Mouse (Mus musculus): ENCODE measurements around the gene Elavl4. TPM values are rescaled to one million over a fixed set of nuclear protein-coding genes. Genes with fewer than 3 reads are reported as not detected.
A peak's percentile ranks its signal among the peaks of the same experiment; 100 is the strongest.

The Elavl4 gene
- 47.6 and 59.6 TPM in 2 replicates for polyA plus RNA-seq (2016; fragmentation: Nextera tagmentation; extraction: Ambion mirVana)

GRCm38 (mm10) chr4:110351178-110352000 is at the start of gene Elavl4:
Gene Elavl4, minus strand, starts transcription at chr4:110351909.
- Histone ChIP-seq H3K9me3 (no peaks in the 10 kb centered on the region), H3K27ac (peak within 1 kb of the TSS; percentile 98), H3K4me1 (peaks cover 24% of the 10 kb centered on the region), H3K4me3 (peak within 1 kb of the TSS; percentile 80), H3K27me3 (ENCODE audit: poor library complexity, severe bottlenecking) (no peaks in the 10 kb centered on the region), H3K36me3 (replicated peaks) (no peaks in the 10 kb centered on the region)
- peak; percentile 90 for DNase-seq (ENCODE audit: extremely low spot score, low spot score)
- under 1% methylated on average over 75 of the region's 75 CpGs for WGBS

GRCm38 (mm10) chr4:110397618-110398045 is 45.9 kb upstream of the Elavl4 start, which contains the start of gene Agbl4:
Gene Agbl4, plus strand, starts transcription at chr4:110397661.
- WGBS: under 1% methylated on average over 27 of the region's 27 CpGs
- Histone ChIP-seq H3K27ac (peak within 1 kb of the TSS; percentile 73), H3K27me3 (ENCODE audit: poor library complexity, severe bottlenecking) (no peaks in the 10 kb centered on the region), H3K4me1 (peaks cover 22% of the 10 kb centered on the region), H3K36me3 (replicated peaks) (no peaks in the 10 kb centered on the region), H3K9me3 (no peaks in the 10 kb centered on the region), H3K4me3 (peak within 1 kb of the TSS; percentile 63)
- peak; percentile 81 for DNase-seq (ENCODE audit: extremely low spot score, low spot score)

- Histone ChIP-seq H3K9me3 (no peaks in the 10 kb centered on the region), H3K4me3 (no peak overlapping the region), H3K27me3 (ENCODE audit: poor library complexity, severe bottlenecking) (no peaks in the 10 kb centered on the region), H3K27ac (no peak overlapping the region), H3K4me1 (peaks cover 22% of the 10 kb centered on the region), H3K36me3 (replicated peaks) (no peaks in the 10 kb centered on the region)
- no peak for DNase-seq (ENCODE audit: extremely low spot score, low spot score)
- 84% methylated on average over 5 of the region's 5 CpGs for WGBS
These were observed 44.5 kb upstream of the Elavl4 start for GRCm38 (mm10) chr4:110396221-110396620.

- Histone ChIP-seq H3K4me1 (peaks cover 4% of the 10 kb centered on the region; the same call in 1 of the 2 replicates), H3K27ac (no peak overlapping the region), H3K9me3 (no peaks in the 10 kb centered on the region), H3K36me3 (replicated peaks) (no peaks in the 10 kb centered on the region), H3K4me3 (no peak overlapping the region), H3K27me3 (ENCODE audit: poor library complexity, severe bottlenecking) (no peaks in the 10 kb centered on the region)
- DNase-seq (ENCODE audit: extremely low spot score, low spot score): no peak
- WGBS: 80% methylated on average over 2 of the region's 2 CpGs
These were observed 8.9 kb upstream of the Elavl4 start for GRCm38 (mm10) chr4:110360568-110360967.

GRCm38 (mm10) chr4:110352001-110352369 is 276 bp upstream of the Elavl4 start:
- Histone ChIP-seq H3K4me1 (peaks cover 24% of the 10 kb centered on the region), H3K36me3 (replicated peaks) (no peaks in the 10 kb centered on the region), H3K4me3 (peak overlapping the region; percentile 80), H3K27me3 (ENCODE audit: poor library complexity, severe bottlenecking) (no peaks in the 10 kb centered on the region), H3K27ac (peak overlapping the region; percentile 98), H3K9me3 (no peaks in the 10 kb centered on the region)
- DNase-seq (ENCODE audit: extremely low spot score, low spot score): no peak
- WGBS: 8% methylated on average over 5 of the region's 5 CpGs

GRCm38 (mm10) chr4:110350856-110351177 is 892 bp downstream of the Elavl4 start:
- no peaks in the 10 kb centered on the region for H3K9me3 ChIP-seq
- no peak for DNase-seq (ENCODE audit: extremely low spot score, low spot score)
- H3K4me3 ChIP-seq: peak overlapping the region; percentile 80
- no peaks in the 10 kb centered on the region for H3K27me3 ChIP-seq (ENCODE audit: poor library complexity, severe bottlenecking)
- H3K27ac ChIP-seq: peak overlapping the region; percentile 98
- H3K4me1 ChIP-seq: peaks cover 21% of the 10 kb centered on the region
- 7% methylated on average over 6 of the region's 6 CpGs for WGBS
- no peaks in the 10 kb centered on the region for H3K36me3 ChIP-seq (replicated peaks)

GRCm38 (mm10) chr4:110323912-110324311 is 27.8 kb downstream of the Elavl4 start:
- no peaks in the 10 kb centered on the region for H3K36me3 ChIP-seq (replicated peaks)
- H3K27me3 ChIP-seq (ENCODE audit: poor library complexity, severe bottlenecking): no peaks in the 10 kb centered on the region
- 50% methylated on average over 3 of the region's 3 CpGs for WGBS
- H3K4me1 ChIP-seq: no peaks in the 10 kb centered on the region
- DNase-seq (ENCODE audit: extremely low spot score, low spot score): no peak
- no peak overlapping the region for H3K4me3 ChIP-seq
- H3K9me3 ChIP-seq: no peaks in the 10 kb centered on the region
- H3K27ac ChIP-seq: no peak overlapping the region

- WGBS: 6% methylated on average over 1 of the region's 1 CpGs
- Histone ChIP-seq H3K27ac (no peak overlapping the region), H3K4me1 (peaks cover 10% of the 10 kb centered on the region), H3K9me3 (no peaks in the 10 kb centered on the region), H3K4me3 (no peak overlapping the region), H3K27me3 (ENCODE audit: poor library complexity, severe bottlenecking) (no peaks in the 10 kb centered on the region), H3K36me3 (replicated peaks) (no peaks in the 10 kb centered on the region)
- DNase-seq (ENCODE audit: extremely low spot score, low spot score): no peak
These were observed 39.6 kb downstream of the Elavl4 start for GRCm38 (mm10) chr4:110312126-110312525.

- Histone ChIP-seq H3K4me1 (peaks cover 5% of the 10 kb centered on the region), H3K9me3 (no peaks in the 10 kb centered on the region), H3K36me3 (replicated peaks) (no peaks in the 10 kb centered on the region), H3K27ac (no peak overlapping the region), H3K4me3 (no peak overlapping the region), H3K27me3 (ENCODE audit: poor library complexity, severe bottlenecking) (no peaks in the 10 kb centered on the region)
- DNase-seq (ENCODE audit: extremely low spot score, low spot score): no peak
- 72% methylated on average over 5 of the region's 5 CpGs for WGBS
These were observed 44.7 kb downstream of the Elavl4 start for GRCm38 (mm10) chr4:110306972-110307371.

GRCm38 (mm10) chr4:110306559-110306958 is 45.1 kb downstream of the Elavl4 start:
- no peak for DNase-seq (ENCODE audit: extremely low spot score, low spot score)
- Histone ChIP-seq H3K9me3 (no peaks in the 10 kb centered on the region), H3K4me3 (no peak overlapping the region), H3K36me3 (replicated peaks) (no peaks in the 10 kb centered on the region), H3K27me3 (ENCODE audit: poor library complexity, severe bottlenecking) (no peaks in the 10 kb centered on the region), H3K27ac (no peak overlapping the region), H3K4me1 (0 out of 2 replicates have a peak, but pooled peaks cover under 1% of the 10 kb centered on the region)
- 91% methylated on average over 11 of the region's 11 CpGs for WGBS

GRCm38 (mm10) chr4:110295793-110296192 is 55.9 kb downstream of the Elavl4 start:
- no peaks in the 10 kb centered on the region for H3K9me3 ChIP-seq
- H3K4me3 ChIP-seq: no peak overlapping the region
- H3K36me3 ChIP-seq (replicated peaks): no peaks in the 10 kb centered on the region
- 82% methylated on average over 3 of the region's 3 CpGs for WGBS
- no peaks in the 10 kb centered on the region for H3K27me3 ChIP-seq (ENCODE audit: poor library complexity, severe bottlenecking)
- peaks cover 19% of the 10 kb centered on the region for H3K4me1 ChIP-seq
- no peak for DNase-seq (ENCODE audit: extremely low spot score, low spot score)
- no peak overlapping the region for H3K27ac ChIP-seq

- Histone ChIP-seq H3K4me1 (peaks cover 43% of the 10 kb centered on the region), H3K27me3 (ENCODE audit: poor library complexity, severe bottlenecking) (no peaks in the 10 kb centered on the region), H3K9me3 (no peaks in the 10 kb centered on the region), H3K36me3 (replicated peaks) (no peaks in the 10 kb centered on the region), H3K27ac (no peak overlapping the region), H3K4me3 (no peak overlapping the region)
- WGBS: 72% methylated on average over 5 of the region's 5 CpGs
- DNase-seq (ENCODE audit: extremely low spot score, low spot score): no peak
These were observed 58.5 kb downstream of the Elavl4 start for GRCm38 (mm10) chr4:110293238-110293637.

- WGBS: 62% methylated on average over 10 of the region's 10 CpGs
- peak overlapping the region; percentile 35; the same call in 1 of the 2 replicates for H3K27ac ChIP-seq
- peak; percentile 26 for DNase-seq (ENCODE audit: extremely low spot score, low spot score)
These were observed 59.2 kb downstream of the Elavl4 start for GRCm38 (mm10) chr4:110292471-110292870.

More at GRCm38 (mm10) chr4:110292471-110292870, 59.2 kb downstream of the Elavl4 start:
- Histone ChIP-seq H3K4me1 (peaks cover 50% of the 10 kb centered on the region), H3K27me3 (ENCODE audit: poor library complexity, severe bottlenecking) (no peaks in the 10 kb centered on the region), H3K4me3 (no peak overlapping the region), H3K36me3 (replicated peaks) (no peaks in the 10 kb centered on the region), H3K9me3 (no peaks in the 10 kb centered on the region)
